Mouse (Mus musculus) monocyte, adult 2 months (primary cell): ENCODE measurements around the gene Gm28042.
A peak's percentile ranks its signal among the peaks of the same experiment; 100 is the strongest.

Experiments used
- DNase-seq, 2 experiments: peaks; one replicate each; pipeline ENCODE4 v3.0.0; 2022; ENCODE audit warnings: low spot score in 2 of 2, low read depth in 1 of 2

The Gm28042 gene

GRCm38 (mm10) chr2:120026984-120027949, at the start of gene Gm28042, which contains the start of gene Jmjd7:
Gene Gm28042, plus strand, starts transcription at chr2:120027493.
Gene Jmjd7, plus strand, starts transcription at chr2:120027483.
- DNase-seq, result peak; percentile 58 to 83

- no peak for DNase-seq
Observed at GRCm38 (mm10) chr2:119980343-119980986, 46.8 kb upstream of the Gm28042 start.

DNA sequence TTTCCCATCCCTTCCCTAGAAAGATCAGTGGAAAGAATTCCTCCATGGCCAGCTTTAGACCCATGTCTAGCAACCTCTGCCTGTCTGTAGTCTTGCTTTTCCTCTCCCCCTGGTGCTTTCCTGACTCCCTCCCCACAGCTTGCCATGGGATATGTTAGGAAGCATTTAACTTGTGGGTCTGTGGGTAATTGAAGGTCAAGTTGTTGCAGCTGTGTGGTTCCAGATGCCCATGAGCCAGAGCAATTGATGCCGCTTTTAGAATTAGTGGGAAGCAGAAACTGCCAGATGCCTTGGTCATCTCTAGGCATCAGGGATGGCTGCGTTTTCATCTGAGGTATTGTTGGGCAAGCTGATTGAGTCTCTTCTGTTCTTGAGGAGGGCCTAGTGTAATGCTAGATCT, 45.7 kb upstream of the Gm28042 start:
- no peak for DNase-seq

DNA sequence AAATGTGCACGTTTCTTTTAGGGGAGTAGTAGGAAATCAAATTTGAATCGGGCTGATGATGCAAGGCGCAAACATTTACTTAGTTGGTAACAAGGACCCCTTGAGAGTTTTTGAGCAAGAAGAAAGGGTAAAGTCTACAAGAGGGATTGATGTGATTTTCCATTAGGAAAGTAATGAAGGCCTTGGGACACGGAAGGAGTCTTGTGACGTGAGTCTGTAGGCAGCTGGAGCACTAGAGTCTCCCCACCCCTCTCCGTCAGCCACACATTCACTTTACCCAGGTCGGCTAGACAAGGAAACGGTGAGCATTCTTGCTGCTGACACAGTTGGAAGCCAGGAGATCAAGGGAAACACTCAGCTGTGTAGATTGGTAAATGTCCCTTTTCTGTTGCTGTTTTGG, 41.4 kb upstream of the Gm28042 start:
- DNase-seq, result no peak

- DNase-seq, result no peak
Observed at GRCm38 (mm10) chr2:119986369-119986768, 40.9 kb upstream of the Gm28042 start.

GRCm38 (mm10) chr2:119987441-119987840, 39.9 kb upstream of the Gm28042 start:
- DNase-seq, result no peak

DNA sequence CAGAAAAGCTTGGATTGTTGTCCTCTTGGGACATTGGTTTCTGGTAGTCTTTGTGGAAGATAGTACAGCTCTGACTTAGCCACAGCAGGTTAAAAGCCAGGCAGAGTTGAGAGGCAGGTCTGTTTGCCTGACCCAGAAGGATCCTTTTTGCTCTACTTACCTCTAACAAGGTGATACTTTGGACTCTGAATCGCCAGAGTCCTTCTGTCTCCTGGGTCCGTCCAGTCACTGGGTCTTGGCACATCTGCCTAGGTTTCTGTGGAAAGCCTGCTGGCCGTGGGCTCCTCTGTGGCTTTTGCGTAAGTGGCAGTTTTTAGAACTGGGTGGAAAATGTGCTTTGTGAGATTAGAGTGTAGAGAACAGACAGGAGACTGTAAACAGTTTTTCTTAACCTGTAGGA, 38.3 kb upstream of the Gm28042 start:
- no peak for DNase-seq

GRCm38 (mm10) chr2:119990881-119991280, 36.4 kb upstream of the Gm28042 start:
- no peak for DNase-seq

DNA sequence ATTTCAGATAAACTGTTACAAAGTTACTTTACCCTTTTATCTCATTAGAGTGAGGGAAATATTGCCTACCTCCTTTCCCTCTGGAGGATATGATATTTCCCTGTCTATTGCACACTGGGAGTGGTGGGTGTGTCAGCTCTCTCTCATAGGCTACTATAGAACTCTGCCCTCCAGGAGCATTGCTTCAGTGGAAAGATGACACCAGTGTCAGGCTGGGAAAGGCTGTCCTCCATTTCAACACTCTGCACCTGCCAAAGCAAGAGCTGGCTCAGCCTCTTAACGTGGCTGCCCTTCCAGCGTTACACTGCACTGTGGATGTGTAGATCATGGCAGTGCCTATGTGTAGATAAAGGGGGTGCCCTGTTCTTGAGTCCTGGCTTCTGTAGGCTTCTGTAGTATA, 34.9 kb upstream of the Gm28042 start:
- no peak for DNase-seq

DNA sequence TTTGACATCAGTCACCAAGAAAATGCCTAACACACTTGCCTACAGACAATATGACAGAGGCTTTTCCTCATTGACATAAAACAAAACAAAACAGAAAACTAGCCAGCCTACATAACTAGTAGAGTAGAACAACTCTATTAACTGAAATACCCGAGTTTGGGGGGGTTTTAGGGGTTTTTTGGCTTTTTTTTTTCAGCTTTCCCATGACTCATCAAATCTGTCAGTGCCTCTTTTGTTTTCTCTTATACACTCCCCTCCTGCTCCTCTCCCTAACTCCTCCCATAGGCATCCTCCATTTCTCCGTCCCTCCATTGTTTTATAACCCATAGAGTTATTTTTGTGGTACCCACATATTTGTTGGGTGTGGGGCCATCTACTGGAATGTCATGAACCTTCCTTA, 33.8 kb upstream of the Gm28042 start:
- no peak for DNase-seq

DNA sequence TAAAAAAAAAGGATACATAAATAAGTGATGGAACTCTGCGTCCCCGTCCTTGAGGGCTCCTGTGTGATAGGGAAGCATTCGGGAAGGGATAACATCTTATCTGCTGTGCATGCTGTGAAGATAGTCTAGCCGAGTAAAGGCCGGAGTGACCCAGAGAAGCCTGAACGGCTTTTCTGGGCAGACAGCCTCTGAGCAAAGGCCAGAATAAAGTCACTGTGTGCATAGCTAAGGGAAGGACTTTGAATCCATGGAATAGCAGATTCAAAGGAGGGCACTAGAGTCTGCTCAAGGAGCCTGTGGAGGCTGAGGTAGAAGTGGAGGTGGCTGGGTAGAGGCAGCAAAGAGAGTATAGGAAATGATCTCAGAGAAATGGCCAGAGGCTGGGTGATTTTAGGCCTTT, 32.5 kb upstream of the Gm28042 start:
- no peak for DNase-seq

DNA sequence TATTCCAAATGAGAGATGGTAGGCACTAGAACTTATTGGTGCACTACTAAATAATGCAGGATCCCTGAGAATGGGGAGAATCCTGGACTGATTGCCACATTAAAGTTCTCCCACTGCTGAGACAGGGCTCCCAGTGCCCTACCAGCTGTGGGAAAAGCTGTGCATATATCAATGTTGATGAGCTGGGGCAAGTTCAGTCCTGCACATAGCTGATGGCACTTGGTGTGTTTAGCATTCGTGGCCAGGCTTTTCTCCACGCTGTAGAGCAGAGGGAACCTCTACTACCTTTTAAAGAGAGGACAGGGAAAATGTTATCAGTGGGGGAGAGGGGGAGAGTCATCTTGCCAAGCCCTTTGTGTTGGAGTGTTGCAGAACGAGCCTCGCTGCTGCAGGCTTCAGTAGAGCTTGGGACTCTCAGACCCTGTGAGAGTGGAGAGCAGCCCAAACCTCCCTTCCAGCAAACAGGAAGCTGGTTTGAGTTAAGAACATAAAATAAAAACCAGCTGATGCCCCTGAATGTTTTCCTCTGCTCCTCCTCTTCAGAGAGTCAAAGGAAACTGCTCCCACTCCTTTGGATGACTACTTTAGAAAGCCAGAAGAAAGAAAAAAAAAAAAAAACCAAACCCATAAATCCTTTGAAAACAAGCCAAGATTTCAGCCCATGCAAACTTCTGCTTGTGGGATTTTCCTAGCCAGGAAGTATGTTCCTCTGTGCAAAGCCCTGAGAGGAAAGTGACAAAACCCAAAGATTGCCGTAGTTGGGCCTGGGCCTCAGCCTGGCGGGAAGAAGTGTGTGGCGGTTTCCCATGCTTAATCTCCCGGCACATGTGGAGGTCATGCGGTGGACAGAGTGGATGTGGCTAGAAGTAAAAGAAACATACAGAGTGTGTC, 31.7 kb upstream of the Gm28042 start:
- no peak for DNase-seq

GRCm38 (mm10) chr2:119997354-119997753, 29.9 kb upstream of the Gm28042 start:
- DNase-seq, result no peak

- no peak for DNase-seq
Observed at GRCm38 (mm10) chr2:119999731-120000130, 27.6 kb upstream of the Gm28042 start.

DNA sequence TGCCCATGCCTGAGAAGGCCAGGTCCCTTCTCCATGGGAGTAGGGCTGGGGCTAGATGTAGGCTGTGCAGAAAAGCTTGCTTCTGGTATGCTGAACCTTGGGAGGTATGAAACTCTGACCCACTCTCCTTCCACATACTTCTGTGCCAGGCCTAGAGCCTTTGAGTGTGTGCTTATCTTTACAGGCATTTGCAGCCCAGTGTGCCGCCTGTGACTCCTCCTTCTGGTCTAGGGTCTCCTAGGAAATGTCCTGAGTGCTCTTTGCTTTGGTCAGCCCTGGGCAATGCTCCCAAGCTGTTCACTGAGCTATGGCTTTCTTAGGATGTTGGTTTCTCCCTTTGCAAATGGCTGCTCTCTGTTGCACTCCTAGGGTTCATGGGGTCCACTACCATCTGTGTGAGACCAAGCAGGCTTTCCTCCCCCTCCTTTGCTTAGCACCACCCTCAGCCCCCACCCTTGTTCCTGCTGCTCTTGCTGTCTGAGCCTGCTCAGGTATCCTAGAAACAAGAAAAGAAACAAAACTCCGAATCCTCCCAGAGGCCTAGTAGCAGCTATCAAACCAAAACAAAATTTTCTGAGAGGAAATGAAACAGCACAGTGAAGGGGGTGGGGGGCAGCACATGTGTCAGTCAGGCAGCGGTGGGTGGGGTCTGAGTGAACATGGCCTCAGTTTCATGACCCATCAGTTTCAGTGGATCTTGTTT, 26.3 kb upstream of the Gm28042 start:
- DNase-seq, result no peak

- DNase-seq, result no peak
Observed at GRCm38 (mm10) chr2:120001956-120002355, 25.3 kb upstream of the Gm28042 start.

DNA sequence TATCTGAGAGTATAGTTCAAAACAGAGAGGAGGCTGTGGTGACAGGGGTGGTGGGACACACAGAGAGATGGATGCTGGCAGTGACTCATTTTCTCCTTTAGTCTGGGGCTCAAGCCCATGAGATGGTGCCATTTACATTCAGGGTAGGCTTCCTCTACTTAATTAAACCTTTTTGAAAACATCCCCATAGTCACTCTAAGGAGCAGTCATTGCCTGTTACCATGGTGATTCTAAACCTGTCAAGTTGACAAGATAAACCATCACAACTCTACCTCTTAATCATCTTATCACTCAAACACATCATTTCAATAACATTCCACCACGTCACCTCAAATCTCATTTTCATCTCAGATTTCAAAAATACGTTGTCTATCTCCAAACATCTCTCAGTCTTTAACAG, 23.3 kb upstream of the Gm28042 start:
- DNase-seq, result no peak

DNA sequence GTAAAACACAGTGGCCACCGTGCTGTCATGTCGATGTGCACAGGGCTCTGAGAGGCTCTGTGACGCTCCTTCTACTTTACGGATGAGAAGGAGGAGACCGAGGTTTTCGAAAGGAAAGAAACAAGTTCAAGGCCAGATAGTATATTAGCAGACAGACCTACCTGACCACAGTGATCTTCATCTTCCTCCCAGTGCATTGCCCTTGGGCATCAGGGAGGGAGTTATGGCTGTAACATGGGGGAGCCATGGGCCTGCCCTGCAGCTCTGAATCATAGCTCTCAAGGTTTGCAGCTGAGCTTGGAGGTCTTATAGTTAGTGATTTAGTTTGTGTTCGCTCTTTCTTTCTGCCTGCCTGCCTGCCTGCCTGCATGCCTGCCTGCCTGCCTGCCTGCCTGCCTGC, 20.6 kb upstream of the Gm28042 start:
- no peak for DNase-seq

- DNase-seq, result no peak
Observed at GRCm38 (mm10) chr2:120007680-120008210, 19.5 kb upstream of the Gm28042 start.

DNA sequence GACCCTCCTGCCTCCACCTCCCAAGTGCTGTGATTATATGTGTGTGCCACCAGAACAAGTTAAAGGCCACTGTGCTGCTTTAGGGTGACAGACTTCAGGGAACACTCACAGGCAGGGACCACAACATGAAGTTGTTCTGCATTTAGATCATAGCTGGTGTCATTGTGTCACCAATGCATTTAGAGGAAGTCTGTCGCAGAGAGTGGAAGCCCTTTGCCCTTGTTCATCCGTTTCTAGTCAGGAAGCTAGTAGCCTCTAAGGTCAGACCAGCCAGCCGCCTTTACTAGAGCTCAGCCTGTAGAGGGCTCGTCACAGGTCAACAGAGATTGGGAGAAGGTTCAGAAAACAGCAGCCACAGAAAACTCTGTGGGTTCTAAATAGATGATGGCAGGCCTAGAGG, 18.6 kb upstream of the Gm28042 start:
- peak; percentile 5 to 37 for DNase-seq
